Mouse (Mus musculus) retina, embryonic 14.5 days (tissue): ENCODE results near the gene Fam160b1.

ENCODE experiments used
- DNase-seq: peaks from one replicate; pipeline ENCODE4 v3.0.0-alpha.2; 2015; ENCODE audit warnings: low spot score

Gene Fam160b1

GRCm38 (mm10) chr19:57360341-57361130 lies at the start of gene Fam160b1:
Fam160b1 (plus strand) TSS chr19:57360680.
- DNase-seq: peak; percentile 95

GRCm38 (mm10) chr19:57313226-57313625 lies 47.3 kb upstream of the Fam160b1 start:
- no peak for DNase-seq

GRCm38 (mm10) chr19:57313891-57314345 lies 46.6 kb upstream of the Fam160b1 start:
- DNase-seq: peak; percentile 20

GRCm38 (mm10) chr19:57314346-57315012 lies 46.0 kb upstream of the Fam160b1 start, which contains the start of gene Ablim1:
Ablim1 (minus strand) TSS chr19:57314919.
- DNase-seq: peak; percentile 60

- no peak for DNase-seq
Measured at GRCm38 (mm10) chr19:57315013-57315565, 45.4 kb upstream of the Fam160b1 start.

- DNase-seq: no peak
Measured at GRCm38 (mm10) chr19:57316597-57316996, 43.9 kb upstream of the Fam160b1 start.

GRCm38 (mm10) chr19:57320656-57321382 lies 39.7 kb upstream of the Fam160b1 start:
- no peak for DNase-seq

GRCm38 (mm10) chr19:57321839-57322238 lies 38.6 kb upstream of the Fam160b1 start:
- DNase-seq: no peak

DNA sequence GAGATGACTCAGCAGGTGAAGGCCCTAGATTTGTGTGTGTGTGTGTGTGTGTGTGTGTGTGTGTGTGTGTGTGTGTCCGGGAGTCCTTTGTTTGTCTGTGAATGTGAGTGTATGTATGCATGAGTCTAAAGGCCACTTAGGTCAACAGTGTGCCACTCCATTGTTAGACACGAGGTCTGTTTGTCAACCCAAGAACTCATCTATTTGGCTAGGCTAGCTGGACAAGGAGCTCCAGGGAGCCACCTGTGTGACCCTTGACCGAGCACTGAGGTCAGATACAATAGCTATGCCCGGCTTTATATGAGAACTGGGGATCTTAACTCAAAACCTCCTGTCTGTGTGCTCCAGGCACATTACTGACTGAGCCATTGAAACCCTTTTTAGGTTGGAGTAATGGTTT lies 38.0 kb upstream of the Fam160b1 start:
- no peak for DNase-seq

DNA sequence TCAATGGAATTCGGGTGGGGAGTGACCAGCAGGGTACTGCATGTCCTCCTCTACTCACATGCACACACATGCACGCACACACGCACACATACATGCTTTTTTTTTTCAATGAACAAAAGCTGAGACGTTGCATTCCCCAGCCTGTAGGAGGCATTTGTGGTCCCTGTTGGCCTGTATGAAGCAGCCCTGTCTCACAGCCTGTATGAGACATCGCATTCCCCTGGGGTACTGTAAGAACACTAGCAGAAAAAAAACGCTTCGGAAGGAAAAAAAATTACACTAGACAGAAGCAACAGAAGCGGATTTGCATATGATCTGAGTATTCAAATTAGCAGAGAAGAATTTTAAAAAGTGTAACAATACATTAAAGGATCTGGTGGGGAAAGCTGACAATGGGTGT lies 37.4 kb upstream of the Fam160b1 start:
- no peak for DNase-seq

GRCm38 (mm10) chr19:57325748-57326300 lies 34.7 kb upstream of the Fam160b1 start:
- peak; percentile 83 for DNase-seq

GRCm38 (mm10) chr19:57327679-57328078 lies 32.8 kb upstream of the Fam160b1 start:
- DNase-seq: no peak

DNA sequence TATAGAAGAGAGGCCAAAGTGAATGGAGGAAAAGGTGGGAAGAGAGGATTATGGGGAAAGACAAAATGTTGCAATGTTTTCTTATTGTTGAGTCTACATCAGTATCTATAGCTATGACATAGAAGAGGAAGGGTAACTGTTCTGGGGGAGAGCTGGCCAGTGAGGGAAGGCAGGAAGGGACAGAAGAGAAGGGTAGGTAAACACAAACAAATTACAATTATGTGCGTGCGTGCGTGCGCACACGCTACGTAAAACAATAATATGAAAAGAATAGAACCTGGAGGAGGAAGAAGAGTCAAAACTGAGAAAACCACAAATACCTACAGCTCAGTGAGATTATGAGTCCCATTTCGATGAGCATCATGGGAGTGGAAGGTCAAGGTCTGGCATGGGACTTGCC lies 32.2 kb upstream of the Fam160b1 start:
- no peak for DNase-seq

DNA sequence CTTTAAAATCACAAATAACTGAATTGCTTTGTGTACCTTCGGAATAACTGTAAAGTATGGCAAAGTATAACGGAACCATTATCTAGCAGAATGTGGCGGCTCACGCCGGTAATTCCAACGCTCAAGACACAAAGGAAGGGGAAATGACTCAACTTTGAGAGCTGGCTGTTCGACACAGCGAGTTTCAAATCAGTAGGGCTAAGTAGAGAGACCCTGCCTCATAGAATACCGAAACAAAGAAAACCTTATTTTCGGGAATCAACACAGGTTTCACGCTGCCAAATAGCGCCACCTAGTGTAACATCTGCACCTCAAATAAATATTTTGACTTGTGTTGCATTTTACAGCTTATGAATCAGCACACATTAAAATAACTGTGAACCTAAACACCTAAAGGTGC lies 31.7 kb upstream of the Fam160b1 start:
- DNase-seq: peak; percentile 77

DNA sequence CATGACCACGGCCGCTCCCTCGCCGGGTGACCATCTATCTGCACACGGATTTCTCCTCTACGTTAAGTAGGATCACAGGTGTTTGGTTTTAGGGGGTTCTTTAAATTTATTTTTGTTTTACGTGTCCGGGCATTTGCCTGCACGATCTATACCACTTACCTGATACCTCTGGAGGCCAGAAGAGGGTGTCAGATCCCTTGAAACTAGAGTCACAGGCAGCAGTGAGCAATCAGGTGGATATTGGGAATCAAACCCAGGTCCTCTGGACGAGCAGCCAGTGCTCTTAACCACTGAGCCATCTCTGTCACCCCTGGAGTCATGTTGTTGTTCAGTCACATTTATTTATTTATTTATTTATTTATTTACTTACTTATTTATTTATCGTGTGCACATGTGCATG lies 30.2 kb upstream of the Fam160b1 start:
- DNase-seq: no peak

- no peak for DNase-seq
Measured at GRCm38 (mm10) chr19:57331237-57331636, 29.2 kb upstream of the Fam160b1 start.

DNA sequence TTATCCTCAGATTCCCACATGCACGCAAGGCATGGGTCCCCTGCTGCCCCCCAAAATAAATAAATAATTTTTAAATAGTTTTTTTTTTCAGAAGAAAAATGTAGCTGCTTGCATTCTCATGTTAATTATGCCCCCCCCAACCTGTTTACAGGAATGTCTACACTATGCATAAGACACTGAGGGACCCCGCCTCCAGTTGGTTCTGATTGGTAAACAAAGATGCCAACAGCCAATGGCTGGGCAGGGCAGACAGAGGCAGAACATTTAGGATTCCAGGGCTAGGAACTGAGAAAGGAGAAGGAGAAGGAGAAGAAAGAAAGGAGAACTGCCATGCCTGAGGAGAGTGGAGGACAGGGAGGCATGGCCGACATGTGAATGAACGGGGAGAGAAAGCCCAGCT lies 27.1 kb upstream of the Fam160b1 start:
- no peak for DNase-seq

DNA sequence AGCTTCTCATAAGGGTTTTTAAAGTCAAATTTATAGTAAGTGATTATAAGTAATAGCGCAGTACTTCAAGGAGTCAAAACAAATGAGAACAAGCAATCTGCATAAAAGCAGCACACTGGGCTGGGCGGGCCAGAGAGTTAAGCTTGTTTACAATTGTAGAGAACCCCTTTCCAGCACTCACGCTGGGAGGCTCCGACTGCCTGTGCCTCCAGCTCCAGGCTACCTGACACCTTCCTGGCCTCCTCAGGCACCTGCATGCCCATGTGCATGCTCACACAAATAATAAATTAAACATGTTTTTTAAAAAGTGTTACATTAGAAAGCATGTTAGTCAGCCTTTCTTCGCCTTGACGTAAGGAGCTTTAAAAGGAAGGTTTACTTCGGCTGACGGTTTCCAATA lies 25.3 kb upstream of the Fam160b1 start:
- DNase-seq: no peak

DNA sequence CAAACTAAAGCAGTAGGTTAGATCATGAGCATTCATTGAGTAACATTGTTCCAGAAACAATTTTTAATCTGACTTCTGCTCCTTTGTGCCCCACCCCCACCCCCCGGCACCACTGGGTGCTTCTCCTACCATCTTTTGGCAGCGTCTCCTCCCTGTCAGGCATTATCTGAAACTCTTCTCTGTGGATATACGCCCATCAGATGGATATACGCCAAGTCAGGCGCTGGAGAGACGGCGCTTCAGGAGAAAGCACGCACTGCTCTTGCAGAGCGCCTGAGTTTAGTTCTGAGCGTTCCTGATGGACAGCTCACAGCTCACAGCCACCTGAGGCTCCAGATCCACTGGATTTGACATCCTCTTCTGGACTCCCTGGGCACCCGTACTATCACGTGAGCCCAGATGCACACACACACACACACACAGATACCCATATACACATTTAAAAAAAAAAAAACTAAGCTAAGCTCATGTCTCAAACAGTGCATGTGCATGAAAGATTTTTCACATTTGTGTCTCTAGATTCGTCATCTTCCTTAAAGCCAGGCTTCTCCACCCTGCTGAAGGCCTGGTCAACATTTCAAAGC lies 21.1 kb upstream of the Fam160b1 start:
- no peak for DNase-seq

GRCm38 (mm10) chr19:57340900-57341742 lies 19.4 kb upstream of the Fam160b1 start:
- DNase-seq: no peak

DNA sequence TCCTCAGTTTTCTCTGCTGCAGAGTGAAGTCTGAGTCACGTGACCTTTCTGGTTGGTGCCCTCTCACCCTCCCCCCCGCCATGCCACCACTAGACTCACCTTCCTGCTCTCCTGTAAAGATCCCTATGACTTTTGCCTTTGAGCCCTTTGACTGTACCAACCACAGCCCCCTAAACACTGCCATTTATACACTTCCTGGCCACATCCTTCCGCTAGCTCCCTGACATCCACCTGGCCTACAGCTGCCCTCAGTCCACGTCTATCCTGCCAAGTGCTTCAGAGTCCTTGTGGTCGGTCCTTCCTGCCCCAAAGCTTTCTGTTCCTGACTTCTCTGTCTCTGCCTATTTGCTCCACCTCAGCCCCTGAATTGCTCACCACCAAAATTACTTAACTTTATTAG lies 16.6 kb upstream of the Fam160b1 start:
- DNase-seq: no peak
